Mouse (Mus musculus) limb, embryonic 12.5 days (tissue): Measurements from ENCODE around the gene Atp5g1. TPM values are rescaled to one million over a fixed set of nuclear protein-coding genes. Genes with fewer than 3 reads are reported as not detected.

Experiments used
- ATAC-seq: fragments of 200-750 bp; cut with Nextera tagmentation; 2 replicates; pipeline ENCODE4 v1.8.0; 2017; ENCODE audit warnings: low read depth, moderate TSS enrichment; ENCODE audit not compliant: insufficient number of reproducible peaks, insufficient read depth, low FRiP score, low TSS enrichment
- H3K27ac ChIP-seq: fragments of 300-500 bp; sonication (generic); 2 replicates; pipeline ENCODE4 v1.5.1; 2016; ENCODE audit warnings: mild to moderate bottlenecking, moderate library complexity
- H3K27me3 ChIP-seq: fragments of 300-500 bp; sonication (generic); 2 replicates; pipeline ENCODE4 v1.6.1; 2016; ENCODE audit warnings: mild to moderate bottlenecking, moderate library complexity
- H3K36me3 ChIP-seq: fragments of 300-500 bp; sonication (generic); 2 replicates; pipeline ENCODE4 v1.6.1; 2016; ENCODE audit warnings: mild to moderate bottlenecking, moderate library complexity
- H3K4me1 ChIP-seq: fragments of 300-500 bp; sonication (generic); replicated peaks from 2 replicates; pipeline ENCODE4 v1.6.1; 2016
- H3K4me2 ChIP-seq: fragments of 300-500 bp; sonication (generic); 2 replicates; pipeline ENCODE4 v1.6.1; 2016; ENCODE audit warnings: mild to moderate bottlenecking, moderate library complexity
- H3K4me3 ChIP-seq: fragments of 300-500 bp; sonication (generic); replicated peaks from 2 replicates; pipeline ENCODE4 v1.5.1; 2016; ENCODE audit warnings: mild to moderate bottlenecking
- H3K9ac ChIP-seq: fragments of 300-500 bp; sonication (generic); replicated peaks from 2 replicates; pipeline ENCODE4 v1.6.1; 2016; ENCODE audit warnings: mild to moderate bottlenecking, moderate library complexity
- H3K9me3 ChIP-seq: fragments of 300-500 bp; sonication (generic); 2 replicates; pipeline ENCODE4 v1.6.1; 2016; ENCODE audit warnings: mild to moderate bottlenecking, moderate library complexity
- WGBS: fragments of 180-500 bp; shearing (Covaris S2); methylation state at CpG from one replicate; pipeline ENCODE4 v1.1.7; 2016; 5-methylcytosine and 5-hydroxymethylcytosine counted together
- polyA plus RNA-seq: library from polyadenylated mRNA; unstranded; fragments of >200 nt; fragmentation: Nextera tagmentation; extraction: Ambion mirVana; gene quantifications from 2 replicates; pipeline ENCODE4 v1.2.1, GENCODE M21; 2016

Gene Atp5g1
- polyA plus RNA-seq, 1 experiment from 2014 or later: 492 TPM

- H3K4me2 ChIP-seq: no peak overlapping the region
- no peak for ATAC-seq
- H3K27ac ChIP-seq: no peak overlapping the region
- H3K4me3 ChIP-seq: no peak overlapping the region
- no peaks in the 10 kb centered on the region for H3K9me3 ChIP-seq
- 88% methylated on average over 11 of the region's 11 CpGs for WGBS
- no peaks in the 10 kb centered on the region for H3K27me3 ChIP-seq
- no peak overlapping the region for H3K9ac ChIP-seq
- no peaks in the 10 kb centered on the region for H3K4me1 ChIP-seq
- peaks cover 71% of the 10 kb centered on the region for H3K36me3 ChIP-seq
Measured at GRCm38 (mm10) chr11:96044803-96045567, 30.5 kb downstream of the Atp5g1 start.

GRCm38 (mm10) chr11:96038560-96038959 lies 36.9 kb downstream of the Atp5g1 start:
- H3K36me3 ChIP-seq: peaks cover 32% of the 10 kb centered on the region
- ATAC-seq: no peak
- H3K27me3 ChIP-seq: no peaks in the 10 kb centered on the region
- H3K27ac ChIP-seq: no peak overlapping the region
- WGBS: 94% methylated on average over 1 of the region's 1 CpGs
- H3K4me3 ChIP-seq: no peak overlapping the region
- no peak overlapping the region for H3K4me2 ChIP-seq
- no peaks in the 10 kb centered on the region for H3K9me3 ChIP-seq
- no peak overlapping the region for H3K9ac ChIP-seq
- peaks cover 7% of the 10 kb centered on the region for H3K4me1 ChIP-seq

GRCm38 (mm10) chr11:96037499-96037898 lies 38.0 kb downstream of the Atp5g1 start:
- 92% methylated on average over 5 of the region's 5 CpGs for WGBS
- Histone ChIP-seq H3K4me2 (no peak overlapping the region), H3K4me1 (peaks cover 7% of the 10 kb centered on the region), H3K27me3 (no peaks in the 10 kb centered on the region), H3K36me3 (peaks cover 27% of the 10 kb centered on the region), H3K27ac (no peak overlapping the region), H3K9me3 (no peaks in the 10 kb centered on the region), H3K4me3 (no peak overlapping the region), H3K9ac (no peak overlapping the region)
- ATAC-seq: no peak

- H3K27ac ChIP-seq: no peak overlapping the region
- peak overlapping the region; percentile 70 for H3K9ac ChIP-seq
- 10% methylated on average over 6 of the region's 6 CpGs for WGBS
- H3K4me3 ChIP-seq: peak overlapping the region; percentile 81
- no peaks in the 10 kb centered on the region for H3K9me3 ChIP-seq
- no peak for ATAC-seq
- peak overlapping the region; percentile 90 for H3K4me2 ChIP-seq
- no peaks in the 10 kb centered on the region; the same call in 1 of the 2 replicates for H3K27me3 ChIP-seq
- H3K36me3 ChIP-seq: peaks cover 11% of the 10 kb centered on the region; the same call in 1 of the 2 replicates
- H3K4me1 ChIP-seq: peaks cover 7% of the 10 kb centered on the region
Measured at GRCm38 (mm10) chr11:96035133-96035532, 40.3 kb downstream of the Atp5g1 start.

- 1% methylated on average over 29 of the region's 29 CpGs for WGBS
- ATAC-seq: peak; percentile 63
- H3K27ac ChIP-seq: peak within 1 kb of the TSS; percentile 31; the same call in 1 of the 2 replicates
- H3K4me1 ChIP-seq: peaks cover 7% of the 10 kb centered on the region
- no peaks in the 10 kb centered on the region for H3K9me3 ChIP-seq
- H3K36me3 ChIP-seq: peaks cover 11% of the 10 kb centered on the region; the same call in 1 of the 2 replicates
- peak within 1 kb of the TSS; percentile 90 for H3K4me2 ChIP-seq
- no peaks in the 10 kb centered on the region; the same call in 1 of the 2 replicates for H3K27me3 ChIP-seq
- H3K9ac ChIP-seq: peak within 1 kb of the TSS; percentile 70
- H3K4me3 ChIP-seq: peak within 1 kb of the TSS; percentile 81
Measured at GRCm38 (mm10) chr11:96034596-96035052, 40.8 kb downstream of the Atp5g1 start, which contains the start of gene Snf8. TSS of gene Snf8 (plus strand) at chr11:96034885.

GRCm38 (mm10) chr11:96034116-96034515 lies 41.4 kb downstream of the Atp5g1 start:
- no peak overlapping the region for H3K27ac ChIP-seq
- H3K4me3 ChIP-seq: peak overlapping the region; percentile 81
- H3K4me1 ChIP-seq: peaks cover 7% of the 10 kb centered on the region
- no peaks in the 10 kb centered on the region; the same call in 1 of the 2 replicates for H3K27me3 ChIP-seq
- 46% methylated on average over 8 of the region's 8 CpGs for WGBS
- peaks cover 7% of the 10 kb centered on the region; the same call in 1 of the 2 replicates for H3K36me3 ChIP-seq
- no peaks in the 10 kb centered on the region for H3K9me3 ChIP-seq
- ATAC-seq: no peak
- H3K4me2 ChIP-seq: peak overlapping the region; percentile 90
- no peak overlapping the region; the same call in 1 of the 2 replicates for H3K9ac ChIP-seq

GRCm38 (mm10) chr11:96033264-96033663 lies 42.2 kb downstream of the Atp5g1 start:
- Histone ChIP-seq H3K27me3 (no peaks in the 10 kb centered on the region; the same call in 1 of the 2 replicates), H3K4me1 (peaks cover 7% of the 10 kb centered on the region), H3K27ac (no peak overlapping the region), H3K36me3 (no peaks in the 10 kb centered on the region), H3K9me3 (no peaks in the 10 kb centered on the region), H3K4me3 (no peak overlapping the region), H3K4me2 (no peak overlapping the region), H3K9ac (no peak overlapping the region)
- no peak for ATAC-seq
- 95% methylated on average over 3 of the region's 3 CpGs for WGBS

- 83% methylated on average over 2 of the region's 2 CpGs for WGBS
- Histone ChIP-seq H3K27ac (no peak overlapping the region), H3K9ac (no peak overlapping the region), H3K27me3 (no peaks in the 10 kb centered on the region; the same call in 1 of the 2 replicates), H3K4me1 (peaks cover 7% of the 10 kb centered on the region), H3K36me3 (no peaks in the 10 kb centered on the region), H3K4me3 (no peak overlapping the region), H3K4me2 (no peak overlapping the region), H3K9me3 (no peaks in the 10 kb centered on the region)
- no peak for ATAC-seq
Measured at GRCm38 (mm10) chr11:96031701-96032100, 43.8 kb downstream of the Atp5g1 start.

GRCm38 (mm10) chr11:96030571-96030970 lies 44.9 kb downstream of the Atp5g1 start:
- H3K9me3 ChIP-seq: no peaks in the 10 kb centered on the region
- H3K4me2 ChIP-seq: no peak overlapping the region
- 84% methylated on average over 3 of the region's 3 CpGs for WGBS
- no peaks in the 10 kb centered on the region; the same call in 1 of the 2 replicates for H3K27me3 ChIP-seq
- H3K36me3 ChIP-seq: no peaks in the 10 kb centered on the region
- no peak overlapping the region for H3K4me3 ChIP-seq
- peaks cover 4% of the 10 kb centered on the region for H3K4me1 ChIP-seq
- H3K9ac ChIP-seq: no peak overlapping the region
- H3K27ac ChIP-seq: no peak overlapping the region
- no peak for ATAC-seq

GRCm38 (mm10) chr11:96028130-96028529 lies 47.3 kb downstream of the Atp5g1 start:
- Histone ChIP-seq H3K4me1 (no peaks in the 10 kb centered on the region), H3K4me3 (no peak overlapping the region), H3K36me3 (no peaks in the 10 kb centered on the region), H3K9me3 (no peaks in the 10 kb centered on the region), H3K27ac (no peak overlapping the region), H3K27me3 (no peaks in the 10 kb centered on the region; the same call in 1 of the 2 replicates), H3K9ac (no peak overlapping the region), H3K4me2 (no peak overlapping the region)
- ATAC-seq: no peak
- WGBS: 59% methylated on average over 5 of the region's 5 CpGs

- H3K36me3 ChIP-seq: no peaks in the 10 kb centered on the region
- WGBS: 60% methylated on average over 4 of the region's 4 CpGs
- no peak for ATAC-seq
- H3K27ac ChIP-seq: no peak overlapping the region
- H3K9ac ChIP-seq: no peak overlapping the region
- no peaks in the 10 kb centered on the region for H3K9me3 ChIP-seq
- H3K4me2 ChIP-seq: no peak overlapping the region
- H3K4me1 ChIP-seq: peaks cover 6% of the 10 kb centered on the region; the same call in 1 of the 2 replicates
- no peak overlapping the region for H3K4me3 ChIP-seq
- H3K27me3 ChIP-seq: no peaks in the 10 kb centered on the region
Measured at GRCm38 (mm10) chr11:96020622-96021021, 54.8 kb downstream of the Atp5g1 start.
